In genomic region chr1:144502241-144502640, GRCm38 (mm10) we compare ENCODE assay signal across 20 mouse cellular contexts.
DNase-seq lines count a peak whose midpoint lies in the region; ATAC-seq and TF ChIP-seq lines count a peak whose summit lies in the region.
"Had no signal": no experiment of that assay in that cellular context is flagged by ENCODE, and none has a peak within 500 bp of the region (broad histone marks: within the 10 kb centered on the region; RNA-seq: fewer than 3 reads in every experiment).

No protein-coding gene starts in this region.

- WGBS in embryonic facial prominence, embryonic 14.5 days: 53% methylated on average over 1 of the region's 1 CpGs
- 87% methylated on average over 1 of the region's 1 CpGs for WGBS in embryonic facial prominence, embryonic 10.5 days
- 34% methylated on average over 1 of the region's 1 CpGs for WGBS in forebrain, embryonic 16.5 days
- WGBS in hindbrain, embryonic 11.5 days: 80% methylated on average over 1 of the region's 1 CpGs

- H3K27me3 ChIP-seq in embryonic facial prominence, embryonic 14.5 days (replicated peaks; ENCODE audit: control insufficient read depth, insufficient read depth, low read length): no peaks in the 10 kb centered on the region
- no peaks in the 10 kb centered on the region for H3K27me3 ChIP-seq in embryonic facial prominence, embryonic 10.5 days (replicated peaks; ENCODE audit: low read depth, poor library complexity, severe bottlenecking)
- no peaks in the 10 kb centered on the region for H3K27me3 ChIP-seq in CH12.LX (replicated peaks)
- H3K27me3 ChIP-seq in forebrain, embryonic 16.5 days (replicated peaks; ENCODE audit: control insufficient read depth, insufficient read depth, low read length): no peaks in the 10 kb centered on the region
- no peaks in the 10 kb centered on the region for H3K27me3 ChIP-seq in hindbrain, embryonic 11.5 days (ENCODE audit: control insufficient read depth, insufficient read depth, low read length)
- H3K27me3 ChIP-seq: lung, embryonic 15.5 days; neural tube, embryonic 13.5 days had no signal

- H3K36me3 ChIP-seq in embryonic facial prominence, embryonic 14.5 days (ENCODE audit: control insufficient read depth, insufficient read depth, low read length): no peaks in the 10 kb centered on the region
- no peaks in the 10 kb centered on the region for H3K36me3 ChIP-seq in embryonic facial prominence, embryonic 10.5 days (replicated peaks)
- no peaks in the 10 kb centered on the region for H3K36me3 ChIP-seq in CH12.LX (replicated peaks in 1 of 2; ENCODE audit: control insufficient read depth in 1 of 2, insufficient read depth in 1 of 2, low read length in 1 of 2)
- no peaks in the 10 kb centered on the region for H3K36me3 ChIP-seq in forebrain, embryonic 16.5 days (ENCODE audit: control insufficient read depth, insufficient read depth)
- no peaks in the 10 kb centered on the region for H3K36me3 ChIP-seq in hindbrain, embryonic 11.5 days (ENCODE audit: control insufficient read depth, insufficient read depth, low read length)
- H3K36me3 ChIP-seq: hindbrain, embryonic 10.5 days; lung, embryonic 15.5 days; midbrain, embryonic 10.5 days; neural tube, embryonic 13.5 days had no signal

- TF ChIP-seq CTCF in left cerebral cortex, adult 2 months (IDR thresholded peaks at IDR 0.05): no peak
- TF ChIP-seq CTCF in CH12.LX (conservative IDR thresholded peaks at IDR 0.05 in 1 of 2, IDR thresholded peaks at IDR 0.05 in 1 of 2; ENCODE audit: low read depth in 2 of 2, low read length in 2 of 2): no peak

- dilution Hi-C loops in CH12.LX (cut with MboI; ENCODE audit: extremely low pct_ligation_motif_present, extremely low pct_unique_long_range_greater_than_20kb, low sequenced_read_pairs): no loop called here

- intact Hi-C loops in left cerebral cortex, adult 2 months (cut with DNase I): no loop called here

- H3K9ac ChIP-seq in embryonic facial prominence, embryonic 14.5 days (ENCODE audit: low read depth, low read length): no peak overlapping the region
- no peak overlapping the region for H3K9ac ChIP-seq in CH12.LX (ENCODE audit: insufficient read depth, low read depth)
- H3K9ac ChIP-seq in forebrain, embryonic 16.5 days (replicated peaks; ENCODE audit: low read depth, low read length): no peak overlapping the region
- no peak overlapping the region for H3K9ac ChIP-seq in hindbrain, embryonic 11.5 days (ENCODE audit: low read depth, low read length)
- H3K9ac ChIP-seq: liver, embryonic 14.5 days; lung, embryonic 15.5 days; neural tube, embryonic 13.5 days had no signal

- no peaks in the 10 kb centered on the region for H3K79me2 ChIP-seq in CH12.LX (replicated peaks; ENCODE audit: control insufficient read depth, extremely low read depth, insufficient read depth, poor library complexity, severe bottlenecking)

- peak; percentile 53; the same call in 1 of the 2 replicates for TF ChIP-seq EP300 in CH12.LX (IDR thresholded peaks at IDR 0.05; ENCODE audit: low read length)

- in situ Hi-C loops in CH12.LX (cut with MboI; ENCODE audit: low pct_ligation_motif_present, low pct_unique_long_range_greater_than_20kb, low sequenced_read_pairs): no loop called here

- H3K4me2 ChIP-seq in embryonic facial prominence, embryonic 14.5 days (ENCODE audit: low read depth, low read length): no peak overlapping the region
- no peak overlapping the region for H3K4me2 ChIP-seq in CH12.LX (ENCODE audit: insufficient read depth, low read depth, poor library complexity, severe bottlenecking)
- H3K4me2 ChIP-seq in forebrain, embryonic 16.5 days (ENCODE audit: low read length): no peak overlapping the region
- H3K4me2 ChIP-seq in hindbrain, embryonic 11.5 days (replicated peaks; ENCODE audit: low read depth, low read length): no peak overlapping the region
- H3K4me2 ChIP-seq: lung, embryonic 15.5 days; neural tube, embryonic 13.5 days had no signal

- no peak for TF ChIP-seq POLR2A in CH12.LX (IDR thresholded peaks at IDR 0.05; ENCODE audit: low read depth, low read length)

- no peaks in the 10 kb centered on the region for H3K4me1 ChIP-seq in embryonic facial prominence, embryonic 14.5 days (ENCODE audit: control insufficient read depth, insufficient read depth, low read length)
- no peaks in the 10 kb centered on the region for H3K4me1 ChIP-seq in embryonic facial prominence, embryonic 10.5 days
- H3K4me1 ChIP-seq in CH12.LX (ENCODE audit: control insufficient read depth in 1 of 2, insufficient read depth in 2 of 2): peaks cover 7 to 17% of the 10 kb centered on the region in 2 experiments
- peaks cover 7% of the 10 kb centered on the region for H3K4me1 ChIP-seq in forebrain, embryonic 16.5 days (replicated peaks; ENCODE audit: control insufficient read depth, insufficient read depth, low read length)
- no peaks in the 10 kb centered on the region for H3K4me1 ChIP-seq in hindbrain, embryonic 11.5 days (replicated peaks; ENCODE audit: control insufficient read depth, insufficient read depth, low read length)
- H3K4me1 ChIP-seq: hindbrain, embryonic 10.5 days; lung, embryonic 15.5 days; midbrain, embryonic 10.5 days had no signal

- no peak overlapping the region for H3K4me3 ChIP-seq in embryonic facial prominence, embryonic 14.5 days (ENCODE audit: low read depth, low read length)
- H3K4me3 ChIP-seq in embryonic facial prominence, embryonic 10.5 days: no peak overlapping the region
- H3K4me3 ChIP-seq in left cerebral cortex, adult 2 months: no peak overlapping the region
- no peak overlapping the region for H3K4me3 ChIP-seq in CH12.LX (replicated peaks in 1 of 3; ENCODE audit: low read depth in 2 of 3, low read length in 2 of 3, poor library complexity in 1 of 3)
- H3K4me3 ChIP-seq in forebrain, embryonic 16.5 days (replicated peaks; ENCODE audit: low read length): no peak overlapping the region
- H3K4me3 ChIP-seq in hindbrain, embryonic 11.5 days (ENCODE audit: low read depth, low read length): no peak overlapping the region
- H3K4me3 ChIP-seq: hindbrain, embryonic 10.5 days; lung, embryonic 15.5 days; midbrain, embryonic 10.5 days; neural tube, embryonic 13.5 days had no signal

- no peak overlapping the region for H3K27ac ChIP-seq in embryonic facial prominence, embryonic 14.5 days (replicated peaks; ENCODE audit: low read depth, low read length)
- H3K27ac ChIP-seq in embryonic facial prominence, embryonic 10.5 days (replicated peaks): no peak overlapping the region
- H3K27ac ChIP-seq in left cerebral cortex, adult 2 months: no peak overlapping the region
- no peak overlapping the region for H3K27ac ChIP-seq in CH12.LX (ENCODE audit: insufficient read depth, low read depth)
- H3K27ac ChIP-seq in forebrain, embryonic 16.5 days (ENCODE audit: low read length): no peak overlapping the region; the same call in 1 of the 2 replicates
- no peak overlapping the region for H3K27ac ChIP-seq in hindbrain, embryonic 11.5 days (ENCODE audit: low read depth, low read length)
- H3K27ac ChIP-seq: hindbrain, embryonic 10.5 days; kidney, postnatal 0 days; liver, embryonic 14.5 days; lung, embryonic 15.5 days; midbrain, embryonic 10.5 days; neural tube, embryonic 13.5 days had no signal

- ATAC-seq in embryonic facial prominence, embryonic 14.5 days (ENCODE audit: low read depth): no peak
- ATAC-seq in forebrain, embryonic 16.5 days: peak; percentile 94
- ATAC-seq in hindbrain, embryonic 11.5 days (ENCODE audit: low FRiP score): no peak

- H3K9me3 ChIP-seq in embryonic facial prominence, embryonic 14.5 days (ENCODE audit: control insufficient read depth, low read length): no peaks in the 10 kb centered on the region
- no peaks in the 10 kb centered on the region for H3K9me3 ChIP-seq in embryonic facial prominence, embryonic 10.5 days
- no peaks in the 10 kb centered on the region for H3K9me3 ChIP-seq in CH12.LX (replicated peaks; ENCODE audit: low read length)
- no peaks in the 10 kb centered on the region for H3K9me3 ChIP-seq in forebrain, embryonic 16.5 days (ENCODE audit: control insufficient read depth, low read length)
- H3K9me3 ChIP-seq in hindbrain, embryonic 11.5 days (ENCODE audit: control insufficient read depth, low read length): no peaks in the 10 kb centered on the region
- H3K9me3 ChIP-seq: hindbrain, embryonic 10.5 days; lung, embryonic 15.5 days; midbrain, embryonic 10.5 days; neural tube, embryonic 13.5 days had no signal

- TF ChIP-seq RAD21 in CH12.LX (IDR thresholded peaks at IDR 0.05; ENCODE audit: low read depth, low read length): no peak

- DNase-seq in embryonic facial prominence, embryonic 14.5 days (ENCODE audit: low spot score): peak; percentile 18
- no peak for DNase-seq in embryonic facial prominence, embryonic 10.5 days (ENCODE audit: low spot score)
- peak; percentile 7 to 11 for DNase-seq in left cerebral cortex, adult 9 months (ENCODE audit: low spot score in 2 of 2)
- no peak for DNase-seq in left cerebral cortex, adult 2 months (ENCODE audit: extremely low spot score in 1 of 2, low spot score in 2 of 2)
- DNase-seq in CH12.LX (ENCODE audit: extremely low read depth): peak; percentile 38
- no peak for DNase-seq in cerebellum, postnatal 4 days (ENCODE audit: low spot score in 2 of 2)
- no peak for DNase-seq in hindbrain, embryonic 11.5 days (ENCODE audit: low spot score)
- DNase-seq: adrenal gland, postnatal 14 days; cerebellum, adult 8-10 months; gastrocnemius, postnatal 36 days; kidney, adult 11 months; layer of hippocampus, postnatal 36 days; lung, postnatal 4 days had no signal

TF ChIP-seq in CH12.LX, 34 proteins besides CTCF, POLR2A, EP300 and RAD21 (continues in another document):
- TF ChIP-seq JUN (IDR thresholded peaks at IDR 0.05; ENCODE audit: insufficient read depth, low read depth, low read length): peak; percentile 66
- no peak for TF ChIP-seq NRF1 (IDR thresholded peaks at IDR 0.05; ENCODE audit: low read depth, low read length)
- no peak for TF ChIP-seq TBP (conservative IDR thresholded peaks at IDR 0.05; ENCODE audit: low read depth, low read length)
- no peak for TF ChIP-seq NELFE (IDR thresholded peaks at IDR 0.05; ENCODE audit: low read depth, low read length)
- no peak for TF ChIP-seq ELF1 (IDR thresholded peaks at IDR 0.05; ENCODE audit: low read depth, low read length)
- TF ChIP-seq RCOR1 (conservative IDR thresholded peaks at IDR 0.05; ENCODE audit: low read depth, low read length): no peak
- peak; percentile 88 for TF ChIP-seq JUND (conservative IDR thresholded peaks at IDR 0.05; ENCODE audit: low read depth, low read length)
- peak; percentile 33; the same call in 1 of the 2 replicates for TF ChIP-seq MEF2A (IDR thresholded peaks at IDR 0.05; ENCODE audit: borderline replicate concordance, low read depth, low read length)
- TF ChIP-seq MXI1 (IDR thresholded peaks at IDR 0.05; ENCODE audit: low read depth, low read length): no peak
- TF ChIP-seq IRF4 (IDR thresholded peaks at IDR 0.05; ENCODE audit: low read depth, low read length): peak; percentile 92
- no peak for TF ChIP-seq MAFK (IDR thresholded peaks at IDR 0.05; ENCODE audit: insufficient replicate concordance, low read length)
- TF ChIP-seq ZC3H11A (IDR thresholded peaks at IDR 0.05; ENCODE audit: low read depth, low read length): no peak
- no peak for TF ChIP-seq USF2 (conservative IDR thresholded peaks at IDR 0.05; ENCODE audit: low read depth, low read length)
- TF ChIP-seq ETS1 (conservative IDR thresholded peaks at IDR 0.05; ENCODE audit: low read depth, low read length): 0 out of 2 replicates have a peak, but pooled peaks have one; percentile 25

Comparison
In these comparisons a context has a peak if more than half of its experiments do, and no peak if none do; other contexts are left out.
1. DNase-seq: peak in embryonic facial prominence, embryonic 14.5 days (single experiment), left cerebral cortex, adult 9 months (2 of 2) and CH12.LX (single experiment); none in embryonic facial prominence, embryonic 10.5 days (single experiment), left cerebral cortex, adult 2 months (0 of 2), cerebellum, postnatal 4 days (0 of 2) and hindbrain, embryonic 11.5 days (single experiment).